Mouse (Mus musculus): ENCODE results near the gene Gpr156. TPM values are rescaled to one million over a fixed set of nuclear protein-coding genes. Genes with fewer than 3 reads are reported as not detected.
A peak's percentile ranks its signal among the peaks of the same experiment; 100 is the strongest.

Gpr156 gene
- polyA plus RNA-seq, 1 experiment from 2014 or later: not detected

DNA sequence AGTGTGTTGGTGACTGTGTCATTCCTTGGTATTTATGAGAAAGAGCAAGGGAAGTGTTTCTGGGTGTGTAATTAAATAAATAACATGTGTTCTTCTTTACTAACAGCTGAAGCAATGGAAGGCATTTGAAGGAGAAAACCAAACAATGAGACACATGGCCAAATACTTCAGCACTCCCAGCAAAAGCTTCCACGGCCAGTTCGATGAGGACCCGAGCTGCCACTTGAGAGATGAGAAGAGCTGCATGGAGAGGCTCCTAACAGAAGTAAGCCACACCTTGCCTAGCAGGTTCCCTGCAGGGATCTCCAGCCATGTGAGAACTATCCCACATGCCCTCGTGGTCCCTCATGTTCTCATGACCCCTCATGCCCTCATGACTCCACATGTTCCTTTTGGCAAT, 81.5 kb downstream of the Gpr156 start:
- Histone ChIP-seq H3K4me2 (no peak overlapping the region), H3K9me3 (ENCODE audit: control insufficient read depth, low read length) (no peaks in the 10 kb centered on the region), H3K27ac (ENCODE audit: low read depth, low read length) (no peak overlapping the region), H3K27me3 (replicated peaks; ENCODE audit: control insufficient read depth, insufficient read depth, low read length) (no peaks in the 10 kb centered on the region), H3K4me1 (replicated peaks; ENCODE audit: control insufficient read depth, insufficient read depth, low read length) (peaks cover 3% of the 10 kb centered on the region; the same call in 1 of the 2 replicates), H3K4me3 (ENCODE audit: low read depth, low read length) (no peak overlapping the region), H3K36me3 (ENCODE audit: control insufficient read depth, insufficient read depth, low read length) (no peaks in the 10 kb centered on the region), H3K9ac (ENCODE audit: low read depth, low read length) (no peak overlapping the region)
- 71% methylated on average over 4 of the region's 4 CpGs for WGBS
- DNase-seq (ENCODE audit: low spot score) (no peak), ATAC-seq (replicated peaks; ENCODE audit: low FRiP score) (no peak)

DNA sequence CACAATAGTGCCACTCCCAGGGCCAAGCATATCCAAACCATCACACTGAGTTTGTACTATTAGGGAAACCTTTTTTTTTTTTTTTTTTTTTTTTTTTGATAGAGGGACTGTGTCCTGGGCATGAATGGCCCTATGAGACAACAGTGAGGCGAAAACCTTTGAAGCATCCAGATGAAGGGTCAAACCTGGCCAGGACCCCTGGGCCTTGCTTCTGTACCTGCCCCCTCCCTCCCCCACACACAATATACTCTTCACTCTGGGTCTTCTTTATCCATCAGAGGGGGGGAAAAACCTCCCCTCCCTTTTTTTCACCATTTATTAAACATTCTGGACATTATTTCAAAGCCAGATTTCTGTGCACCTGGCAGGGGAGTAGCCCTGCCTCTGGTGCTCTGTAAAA, 83.5 kb downstream of the Gpr156 start:
- Histone ChIP-seq H3K4me2 (no peak overlapping the region), H3K27ac (ENCODE audit: low read depth, low read length) (no peak overlapping the region), H3K36me3 (ENCODE audit: control insufficient read depth, insufficient read depth, low read length) (no peaks in the 10 kb centered on the region), H3K9me3 (ENCODE audit: control insufficient read depth, low read length) (no peaks in the 10 kb centered on the region), H3K4me3 (ENCODE audit: low read depth, low read length) (no peak overlapping the region), H3K27me3 (replicated peaks; ENCODE audit: control insufficient read depth, insufficient read depth, low read length) (no peaks in the 10 kb centered on the region), H3K4me1 (replicated peaks; ENCODE audit: control insufficient read depth, insufficient read depth, low read length) (peaks cover 2% of the 10 kb centered on the region; the same call in 1 of the 2 replicates), H3K9ac (ENCODE audit: low read depth, low read length) (no peak overlapping the region)
- 83% methylated on average over 1 of the region's 1 CpGs for WGBS
- DNase-seq (ENCODE audit: low spot score) (no peak), ATAC-seq (replicated peaks; ENCODE audit: low FRiP score) (no peak)

DNA sequence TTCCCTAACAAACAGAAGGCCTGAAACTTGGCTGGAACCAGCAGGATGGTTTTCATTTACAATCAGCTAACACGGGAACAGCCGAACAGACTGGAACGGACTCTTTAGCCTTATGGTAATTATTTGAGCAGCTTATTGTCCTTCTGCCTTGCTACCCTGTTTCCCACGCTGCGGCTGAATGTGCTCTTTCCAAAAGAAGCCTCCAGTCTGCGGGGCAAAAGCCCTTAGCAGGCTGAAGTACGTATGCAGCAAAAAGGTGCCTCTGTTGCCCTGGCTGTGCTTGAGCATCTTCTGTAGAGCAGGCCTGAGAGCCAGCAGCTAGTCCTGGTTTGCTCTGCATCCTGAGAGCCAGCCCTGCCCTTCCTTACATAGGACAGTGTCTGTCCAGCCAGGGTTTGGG, 83.9 kb downstream of the Gpr156 start:
- H3K4me1 ChIP-seq (replicated peaks; ENCODE audit: control insufficient read depth, insufficient read depth, low read length): no peaks in the 10 kb centered on the region

DNA sequence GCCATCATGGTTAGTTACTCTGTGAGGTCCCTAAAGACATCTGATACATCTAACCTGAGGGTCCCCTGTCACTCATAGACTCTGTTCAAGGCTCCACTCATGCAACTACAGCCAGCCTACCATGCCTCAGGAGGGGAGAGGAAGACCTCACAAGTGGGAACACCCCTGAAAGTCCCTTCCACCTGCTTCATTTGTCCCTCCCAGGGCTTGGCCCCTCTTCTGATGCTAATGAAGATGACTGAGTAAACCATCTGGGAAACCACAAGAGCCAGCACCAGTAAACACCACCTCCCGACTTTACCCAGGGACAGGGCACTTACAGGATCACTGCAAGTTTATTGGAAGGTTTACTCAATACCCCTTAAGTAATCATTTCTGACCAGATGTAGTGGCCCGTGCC, 85.5 kb downstream of the Gpr156 start:
- Histone ChIP-seq H3K4me2 (no peak overlapping the region), H3K4me1 (replicated peaks; ENCODE audit: control insufficient read depth, insufficient read depth, low read length) (no peaks in the 10 kb centered on the region), H3K9me3 (ENCODE audit: control insufficient read depth, low read length) (no peaks in the 10 kb centered on the region), H3K9ac (ENCODE audit: low read depth, low read length) (no peak overlapping the region), H3K4me3 (ENCODE audit: low read depth, low read length) (no peak overlapping the region), H3K36me3 (ENCODE audit: control insufficient read depth, insufficient read depth, low read length) (no peaks in the 10 kb centered on the region), H3K27me3 (replicated peaks; ENCODE audit: control insufficient read depth, insufficient read depth, low read length) (no peaks in the 10 kb centered on the region), H3K27ac (ENCODE audit: low read depth, low read length) (no peak overlapping the region)
- peak; percentile 9 for DNase-seq (ENCODE audit: low spot score)
- ATAC-seq (replicated peaks; ENCODE audit: low FRiP score): no peak
- 57% methylated on average over 2 of the region's 2 CpGs for WGBS

More for the DNA sequence above, 83.9 kb downstream of the Gpr156 start:
- ATAC-seq (replicated peaks; ENCODE audit: low FRiP score) (no peak), DNase-seq (ENCODE audit: low spot score) (peak; percentile 23)
- WGBS: 81% methylated on average over 7 of the region's 7 CpGs
- no peaks in the 10 kb centered on the region for H3K9me3 ChIP-seq (ENCODE audit: control insufficient read depth, low read length)
- no peak overlapping the region for H3K9ac ChIP-seq (ENCODE audit: low read depth, low read length)
- no peaks in the 10 kb centered on the region for H3K27me3 ChIP-seq (replicated peaks; ENCODE audit: control insufficient read depth, insufficient read depth, low read length)
- no peak overlapping the region for H3K4me3 ChIP-seq (ENCODE audit: low read depth, low read length)
- no peaks in the 10 kb centered on the region for H3K36me3 ChIP-seq (ENCODE audit: control insufficient read depth, insufficient read depth, low read length)
- no peak overlapping the region for H3K4me2 ChIP-seq
- no peak overlapping the region for H3K27ac ChIP-seq (ENCODE audit: low read depth, low read length)

DNA sequence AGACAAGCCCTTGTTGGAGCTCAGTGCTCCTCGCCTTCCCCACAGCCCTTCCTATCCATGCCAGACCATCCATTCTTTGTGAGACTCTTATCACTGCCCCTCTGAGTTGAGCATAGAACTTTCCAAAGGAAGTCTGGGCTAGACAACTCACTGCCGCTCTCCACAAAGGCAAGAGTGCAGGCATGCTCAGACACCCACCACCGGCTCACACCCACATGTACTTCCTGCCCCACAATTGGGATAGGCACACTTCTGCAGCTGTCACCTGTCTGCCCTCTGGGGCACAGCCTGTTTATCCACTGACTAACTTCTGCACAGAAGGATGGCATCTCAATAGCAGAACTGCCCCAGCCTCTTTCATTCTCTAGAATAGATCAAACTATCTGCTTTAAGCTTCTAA, 86.2 kb downstream of the Gpr156 start:
- 53% methylated on average over 3 of the region's 3 CpGs for WGBS
- ATAC-seq (replicated peaks; ENCODE audit: low FRiP score): no peak
- peak; percentile 29 for DNase-seq (ENCODE audit: low spot score)
- H3K36me3 ChIP-seq (ENCODE audit: control insufficient read depth, insufficient read depth, low read length): no peaks in the 10 kb centered on the region
- no peaks in the 10 kb centered on the region for H3K4me1 ChIP-seq (replicated peaks; ENCODE audit: control insufficient read depth, insufficient read depth, low read length)
- no peak overlapping the region for H3K27ac ChIP-seq (ENCODE audit: low read depth, low read length)
- no peak overlapping the region for H3K4me2 ChIP-seq
- H3K9ac ChIP-seq (ENCODE audit: low read depth, low read length): no peak overlapping the region
- H3K4me3 ChIP-seq (ENCODE audit: low read depth, low read length): no peak overlapping the region
- no peaks in the 10 kb centered on the region for H3K9me3 ChIP-seq (ENCODE audit: control insufficient read depth, low read length)
- H3K27me3 ChIP-seq (replicated peaks; ENCODE audit: control insufficient read depth, insufficient read depth, low read length): no peaks in the 10 kb centered on the region

DNA sequence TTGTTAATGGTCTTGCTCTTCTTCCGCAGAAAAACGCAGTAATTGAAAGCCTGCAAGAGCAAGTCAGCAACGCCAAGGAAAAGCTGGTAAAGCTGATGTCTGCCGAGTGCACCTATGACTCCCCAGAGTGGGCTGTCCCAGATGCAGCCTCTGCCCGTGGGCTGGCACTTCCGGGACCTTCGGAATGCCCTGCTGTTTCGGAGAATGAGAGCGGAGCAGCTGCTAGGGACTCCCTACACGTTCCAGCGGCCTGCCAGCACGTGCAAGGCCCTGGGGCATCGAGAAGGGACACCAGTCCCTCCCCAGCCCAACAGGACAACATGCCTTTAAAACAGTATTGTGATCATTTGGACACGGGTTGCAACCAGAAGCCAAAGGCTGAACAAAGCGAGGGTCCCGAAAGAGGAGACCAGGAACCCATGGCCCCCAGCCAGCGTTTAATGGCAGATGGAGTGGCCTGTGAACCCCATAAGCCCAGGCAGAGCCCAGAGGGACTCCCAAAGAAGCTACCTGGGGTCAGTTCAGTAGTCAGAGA, 88.3 kb downstream of the Gpr156 start:
- ATAC-seq (replicated peaks; ENCODE audit: low FRiP score) (no peak), DNase-seq (ENCODE audit: low spot score) (peak; percentile 11)
- Histone ChIP-seq H3K4me2 (no peak overlapping the region), H3K4me3 (ENCODE audit: low read depth, low read length) (no peak overlapping the region), H3K36me3 (ENCODE audit: control insufficient read depth, insufficient read depth, low read length) (no peaks in the 10 kb centered on the region), H3K27me3 (replicated peaks; ENCODE audit: control insufficient read depth, insufficient read depth, low read length) (no peaks in the 10 kb centered on the region), H3K27ac (ENCODE audit: low read depth, low read length) (no peak overlapping the region), H3K4me1 (replicated peaks; ENCODE audit: control insufficient read depth, insufficient read depth, low read length) (no peaks in the 10 kb centered on the region), H3K9me3 (ENCODE audit: control insufficient read depth, low read length) (no peaks in the 10 kb centered on the region), H3K9ac (ENCODE audit: low read depth, low read length) (no peak overlapping the region)
- whole genome bisulfite sequencing: 84% methylated on average over 17 of the region's 17 CpGs

DNA sequence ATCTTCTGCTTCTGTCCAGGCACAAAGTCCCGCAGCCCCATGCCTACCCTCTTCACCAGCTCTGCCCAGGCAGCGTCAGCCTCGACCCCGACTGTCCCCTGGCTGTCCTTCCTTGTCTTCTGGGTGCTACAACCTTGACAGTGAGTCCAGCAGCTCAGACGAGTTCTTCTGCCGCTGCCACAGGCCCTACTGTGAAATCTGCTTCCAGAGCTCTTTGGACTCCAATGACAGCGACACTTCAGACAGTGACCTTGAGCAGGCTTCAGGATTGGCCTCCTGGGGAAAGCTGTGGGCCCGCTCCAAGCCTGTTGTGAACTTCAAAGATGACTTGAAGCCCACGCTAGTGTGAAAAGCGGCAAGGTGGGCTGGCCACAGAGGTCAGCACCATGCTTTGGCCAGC, 89.2 kb downstream of the Gpr156 start:
- no peak overlapping the region for H3K4me2 ChIP-seq
- no peaks in the 10 kb centered on the region for H3K9me3 ChIP-seq (ENCODE audit: control insufficient read depth, low read length)
- ATAC-seq (replicated peaks; ENCODE audit: low FRiP score): no peak
- H3K27me3 ChIP-seq (replicated peaks; ENCODE audit: control insufficient read depth, insufficient read depth, low read length): no peaks in the 10 kb centered on the region
- H3K4me3 ChIP-seq (ENCODE audit: low read depth, low read length): no peak overlapping the region
- H3K9ac ChIP-seq (ENCODE audit: low read depth, low read length): no peak overlapping the region
- DNase-seq (ENCODE audit: low spot score): no peak
- H3K4me1 ChIP-seq (replicated peaks; ENCODE audit: control insufficient read depth, insufficient read depth, low read length): no peaks in the 10 kb centered on the region
- no peak overlapping the region for H3K27ac ChIP-seq (ENCODE audit: low read depth, low read length)
- 76% methylated on average over 10 of the region's 10 CpGs for WGBS
- H3K36me3 ChIP-seq (ENCODE audit: control insufficient read depth, insufficient read depth, low read length): no peaks in the 10 kb centered on the region

DNA sequence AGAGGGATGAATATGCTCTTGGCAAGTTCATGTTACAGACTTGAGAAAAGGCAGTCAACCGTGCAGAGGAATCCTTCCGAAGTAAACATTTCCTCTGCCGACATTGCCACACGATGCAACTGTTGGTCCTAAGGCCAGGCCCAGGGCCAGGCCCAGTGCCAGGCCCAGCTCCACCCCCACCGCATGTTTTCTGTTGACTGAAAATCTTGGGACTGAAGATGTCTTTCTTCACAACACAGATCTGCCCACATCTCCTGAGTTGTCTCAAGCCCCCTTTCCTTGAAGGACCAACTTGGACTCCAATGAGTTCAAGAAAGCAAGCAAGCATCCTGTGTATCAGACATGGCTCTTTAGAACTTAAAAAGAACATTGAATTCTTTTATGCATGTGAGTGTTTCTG, 92.1 kb downstream of the Gpr156 start:
- Histone ChIP-seq H3K9ac (ENCODE audit: low read depth, low read length) (no peak overlapping the region), H3K27ac (ENCODE audit: low read depth, low read length) (no peak overlapping the region), H3K4me3 (ENCODE audit: low read depth, low read length) (no peak overlapping the region), H3K36me3 (ENCODE audit: control insufficient read depth, insufficient read depth, low read length) (no peaks in the 10 kb centered on the region), H3K4me2 (no peak overlapping the region), H3K4me1 (replicated peaks; ENCODE audit: control insufficient read depth, insufficient read depth, low read length) (no peaks in the 10 kb centered on the region), H3K9me3 (ENCODE audit: control insufficient read depth, low read length) (no peaks in the 10 kb centered on the region), H3K27me3 (replicated peaks; ENCODE audit: control insufficient read depth, insufficient read depth, low read length) (no peaks in the 10 kb centered on the region)
- WGBS: 79% methylated on average over 5 of the region's 5 CpGs
- peak; percentile 15 for DNase-seq (ENCODE audit: low spot score)
- ATAC-seq (replicated peaks; ENCODE audit: low FRiP score): no peak

DNA sequence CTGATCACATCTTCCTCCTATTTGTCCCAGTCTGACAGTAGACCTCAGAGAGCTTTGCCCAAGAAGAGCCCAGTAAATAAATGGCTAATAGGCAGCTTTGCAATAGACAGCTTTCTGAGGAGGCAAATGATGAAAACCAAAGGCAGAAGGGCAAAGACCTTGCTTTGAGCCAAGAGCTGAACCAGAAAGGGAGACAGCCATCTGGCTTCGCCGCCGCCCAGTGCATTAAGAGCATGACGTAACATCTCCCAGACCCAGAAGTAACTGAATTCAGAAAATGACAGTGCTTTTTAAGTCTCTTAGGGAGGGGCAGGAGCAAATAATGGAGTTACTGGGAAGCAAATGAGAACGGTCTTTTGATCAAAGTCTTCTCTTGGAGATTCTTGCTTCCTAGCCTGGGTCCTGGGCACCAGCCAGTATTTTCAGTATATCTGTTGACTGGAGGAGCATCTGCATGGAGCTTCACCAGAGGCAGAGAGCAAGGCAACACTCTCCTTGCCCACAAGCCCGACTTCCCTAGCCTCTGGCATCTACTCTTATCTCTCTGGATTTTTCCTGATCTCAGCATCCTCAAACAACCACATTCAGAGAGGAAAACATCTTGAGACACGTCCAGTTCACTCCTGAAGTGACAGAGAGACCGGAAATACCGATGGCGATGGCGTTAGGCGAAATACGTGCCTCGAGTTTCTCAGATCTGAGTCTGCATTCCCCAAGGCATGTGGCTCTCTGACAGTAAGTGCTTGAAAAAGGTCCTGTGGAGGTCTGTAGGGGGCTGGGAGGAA, 92.9 kb downstream of the Gpr156 start:
- no peak overlapping the region for H3K9ac ChIP-seq (ENCODE audit: low read depth, low read length)
- H3K36me3 ChIP-seq (ENCODE audit: control insufficient read depth, insufficient read depth, low read length): no peaks in the 10 kb centered on the region
- no peak overlapping the region for H3K4me2 ChIP-seq
- peak; percentile 26 for DNase-seq (ENCODE audit: low spot score)
- H3K4me3 ChIP-seq (ENCODE audit: low read depth, low read length): no peak overlapping the region
- ATAC-seq (replicated peaks; ENCODE audit: low FRiP score): no peak
- H3K9me3 ChIP-seq (ENCODE audit: control insufficient read depth, low read length): no peaks in the 10 kb centered on the region
- H3K27ac ChIP-seq (ENCODE audit: low read depth, low read length): no peak overlapping the region
- WGBS: 72% methylated on average over 14 of the region's 14 CpGs
- no peaks in the 10 kb centered on the region for H3K27me3 ChIP-seq (replicated peaks; ENCODE audit: control insufficient read depth, insufficient read depth, low read length)
- H3K4me1 ChIP-seq (replicated peaks; ENCODE audit: control insufficient read depth, insufficient read depth, low read length): no peaks in the 10 kb centered on the region
